Mouse (Mus musculus): Measurements from ENCODE around the gene Gm10961. TPM values are rescaled to one million over a fixed set of nuclear protein-coding genes. Genes with fewer than 3 reads are reported as not detected.

Gene Gm10961
- polyA plus RNA-seq (2015; fragmentation: Illumina TruSeq; extraction: RNeasy Lipid Tissue Mini Kit (QIAGEN cat#74804); ENCODE audit: low read depth, low replicate concordance), result not detected

DNA sequence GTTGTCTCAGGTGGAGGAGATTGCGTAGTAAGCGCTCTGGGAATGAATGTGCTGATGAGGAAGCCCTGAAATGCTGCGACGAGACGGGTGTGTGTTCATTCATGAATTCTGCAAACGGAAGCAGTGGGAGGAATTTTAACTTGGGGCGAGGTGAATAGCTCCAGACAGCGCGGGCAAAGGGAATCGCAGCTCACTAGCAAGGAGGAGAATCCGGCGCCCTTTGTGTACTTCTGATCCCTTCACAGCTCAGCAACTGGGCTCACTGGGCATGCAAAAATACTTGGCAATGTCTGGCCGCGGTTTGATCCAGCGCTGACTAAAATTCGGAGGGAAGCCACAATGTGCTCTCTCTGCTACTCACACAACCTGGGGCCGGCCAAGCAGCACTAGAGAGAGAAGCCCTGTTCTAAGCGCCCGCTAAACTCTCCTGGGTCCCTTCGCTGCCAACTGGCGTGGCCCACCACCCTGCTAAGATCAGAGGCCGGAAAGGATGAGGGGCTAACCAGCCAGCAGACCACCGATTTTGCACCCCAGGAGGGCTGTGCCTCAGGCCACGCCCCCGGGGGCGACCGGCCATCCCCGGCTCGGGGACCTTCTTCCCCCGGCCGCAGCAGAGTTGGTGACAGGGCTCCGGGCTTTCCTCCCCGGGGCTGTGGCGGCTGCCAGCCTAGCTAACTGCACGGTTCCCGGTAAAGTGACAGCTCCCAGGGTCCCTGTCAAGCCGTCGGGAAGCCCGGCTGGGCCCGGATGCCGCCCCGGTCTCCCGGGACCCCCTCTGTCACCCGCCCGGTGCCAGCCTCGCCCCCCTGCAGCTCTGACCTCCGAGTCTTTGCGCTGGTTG, at the start of gene Gm10961:
TSS of gene Gm10961 (plus strand) at position 641 of the 841 bp plus-strand sequence.

DNA sequence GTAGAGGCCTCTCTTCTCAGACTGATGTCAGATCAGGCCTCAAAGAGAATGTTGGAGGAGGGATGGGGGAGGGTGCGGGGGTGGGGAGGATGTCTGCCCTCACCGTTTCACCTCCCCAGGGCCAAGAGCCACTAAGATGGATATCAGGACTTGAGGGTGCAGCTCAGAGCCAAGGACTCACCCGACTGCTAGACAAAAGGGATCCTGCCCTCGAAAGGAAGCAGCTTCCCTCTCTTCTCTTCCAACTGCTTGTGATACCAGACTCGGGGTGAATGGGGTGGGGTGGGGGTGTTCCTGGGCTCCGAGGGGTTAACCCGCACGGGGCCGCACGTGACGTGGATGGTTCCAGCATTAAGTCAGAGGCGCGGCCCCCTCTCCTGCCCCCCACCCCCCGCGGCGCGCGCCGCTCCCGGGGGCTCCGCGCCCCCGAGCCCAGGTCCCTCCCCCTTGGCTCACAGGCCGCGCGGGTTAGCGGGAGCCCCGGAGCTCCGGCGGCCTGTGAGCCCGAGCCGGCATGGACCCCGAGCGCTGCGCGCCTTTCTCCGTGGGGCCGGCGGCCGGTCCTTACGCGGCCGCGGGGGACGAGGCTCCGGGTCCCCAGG, 36.4 kb upstream of the Gm10961 start, which contains the start of gene Alx3:
TSS of gene Alx3 (plus strand) at position 370 of the 602 bp plus-strand sequence.

DNA sequence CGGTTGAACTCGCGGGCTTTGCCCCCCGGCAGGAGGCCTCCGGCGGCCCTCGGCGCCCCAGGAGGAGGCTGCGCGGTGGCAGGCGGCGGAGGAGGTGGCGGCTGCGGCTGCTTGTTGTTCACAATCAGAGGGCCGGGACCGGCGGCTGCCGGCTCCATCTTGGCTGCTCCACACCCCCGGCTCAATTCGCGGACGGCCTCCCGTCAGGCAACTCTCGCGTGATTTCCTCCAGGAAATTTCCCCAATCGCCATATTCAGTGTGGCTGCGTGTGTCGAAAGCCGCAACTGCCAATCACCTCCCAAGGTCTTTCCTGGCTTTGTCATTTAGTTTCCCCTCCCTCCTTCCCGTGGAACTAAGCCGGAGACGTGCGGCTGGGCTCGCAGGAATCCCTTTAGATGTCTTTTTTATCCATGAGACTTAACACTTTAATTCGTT, 419 bp downstream of the Gm10961 start, which contains the start of gene Strip1:
TSS of gene Strip1 (minus strand) at position 172 of the 436 bp plus-strand sequence.

Other genes with a start within 250 kb of the Gm10961 start
- 41.0 TPM for gene Kcnc4, start 171.8 kb upstream of the Gm10961 start, polyA plus RNA-seq (2015; fragmentation: Illumina TruSeq; extraction: RNeasy Lipid Tissue Mini Kit (QIAGEN cat#74804); ENCODE audit: low read depth, low replicate concordance)
- 223 TPM for gene Slc6a17, start 113.3 kb upstream of the Gm10961 start, polyA plus RNA-seq (2015; fragmentation: Illumina TruSeq; extraction: RNeasy Lipid Tissue Mini Kit (QIAGEN cat#74804); ENCODE audit: low read depth, low replicate concordance)
- gene Ubl4b, start 76.2 kb upstream of the Gm10961 start, polyA plus RNA-seq (2015; fragmentation: Illumina TruSeq; extraction: RNeasy Lipid Tissue Mini Kit (QIAGEN cat#74804); ENCODE audit: low read depth, low replicate concordance), result not detected
- gene Alx3, start 36.3 kb upstream of the Gm10961 start, polyA plus RNA-seq (2015; fragmentation: Illumina TruSeq; extraction: RNeasy Lipid Tissue Mini Kit (QIAGEN cat#74804); ENCODE audit: low read depth, low replicate concordance), result 0.68 TPM
- gene Strip1, start 372 bp downstream of the Gm10961 start, polyA plus RNA-seq (2015; fragmentation: Illumina TruSeq; extraction: RNeasy Lipid Tissue Mini Kit (QIAGEN cat#74804); ENCODE audit: low read depth, low replicate concordance), result 61.0 TPM
- 308 TPM for gene Ahcyl1, start 65.2 kb downstream of the Gm10961 start, polyA plus RNA-seq (2015; fragmentation: Illumina TruSeq; extraction: RNeasy Lipid Tissue Mini Kit (QIAGEN cat#74804); ENCODE audit: low read depth, low replicate concordance)
- 12.9 TPM for gene Csf1, start 129.1 kb downstream of the Gm10961 start, polyA plus RNA-seq (2015; fragmentation: Illumina TruSeq; extraction: RNeasy Lipid Tissue Mini Kit (QIAGEN cat#74804); ENCODE audit: low read depth, low replicate concordance)
- not detected for gene Eps8l3, start 245.9 kb downstream of the Gm10961 start, polyA plus RNA-seq (2015; fragmentation: Illumina TruSeq; extraction: RNeasy Lipid Tissue Mini Kit (QIAGEN cat#74804); ENCODE audit: low read depth, low replicate concordance)

Measured in brain, adult 10 weeks (tissue).